Mouse (Mus musculus) macrophage (primary cell): Measurements from ENCODE around the gene Trim26. TPM values are rescaled to one million over a fixed set of nuclear protein-coding genes. Genes with fewer than 3 reads are reported as not detected.

Experiments
- H3K27ac ChIP-seq: fragments of 350-480 bp; formaldehyde crosslinking; 2 replicates; pipeline ENCODE4 v1.9.0; 2021
- H3K36me3 ChIP-seq: fragments of 350-480 bp; formaldehyde crosslinking; 2 replicates; pipeline ENCODE4 v1.9.0; 2021; ENCODE audit errors: inconsistent target
- H3K4me3 ChIP-seq: fragments of 350-480 bp; formaldehyde crosslinking; 2 replicates; pipeline ENCODE4 v1.9.0; 2021; ENCODE audit errors: inconsistent target
- H3K79me2 ChIP-seq: fragments of 350-480 bp; formaldehyde crosslinking; 2 replicates; pipeline ENCODE4 v1.9.0; 2021; ENCODE audit errors: inconsistent target
- WGBS: methylation state at CpG from one replicate; pipeline ENCODE4 v1.1.7; 2026; ENCODE audit warnings: inconsistent platforms; ENCODE audit not compliant: missing documents; 5-methylcytosine and 5-hydroxymethylcytosine counted together
- polyA plus RNA-seq: library from polyadenylated mRNA; stranded (reverse); fragments of 250-400 nt; gene quantifications from 3 replicates; pipeline ENCODE4 v1.2.4, GENCODE M21; 2018; ENCODE audit warnings: inconsistent platforms

Trim26 gene
- polyA plus RNA-seq, 1 experiment from 2014 or later, result 72.2 TPM

DNA sequence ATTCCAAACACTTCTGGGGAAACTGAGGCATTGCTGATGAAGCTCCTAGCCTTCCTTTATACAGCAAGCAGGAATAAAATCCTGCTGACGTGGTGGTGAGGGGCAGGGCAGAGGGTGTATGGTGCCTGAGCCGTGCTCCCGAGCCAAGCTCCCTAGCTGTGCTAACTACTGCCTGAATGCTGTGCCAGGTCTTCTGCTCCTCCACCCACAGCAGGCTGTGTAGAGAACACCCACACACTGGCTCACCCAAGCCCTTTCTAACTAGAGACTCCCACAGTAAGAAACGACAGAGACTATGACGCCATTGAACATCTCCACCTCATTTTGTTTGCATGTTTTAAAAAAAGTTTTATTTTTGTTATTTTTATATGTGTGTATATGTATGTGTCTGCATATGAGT lies 63.1 kb downstream of the Trim26 start:
- Histone ChIP-seq H3K79me2 (no peaks in the 10 kb centered on the region), H3K27ac (no peak overlapping the region), H3K4me3 (no peak overlapping the region), H3K36me3 (no peaks in the 10 kb centered on the region)
- whole genome bisulfite sequencing, result 91% methylated on average over 5 of the region's 5 CpGs

DNA sequence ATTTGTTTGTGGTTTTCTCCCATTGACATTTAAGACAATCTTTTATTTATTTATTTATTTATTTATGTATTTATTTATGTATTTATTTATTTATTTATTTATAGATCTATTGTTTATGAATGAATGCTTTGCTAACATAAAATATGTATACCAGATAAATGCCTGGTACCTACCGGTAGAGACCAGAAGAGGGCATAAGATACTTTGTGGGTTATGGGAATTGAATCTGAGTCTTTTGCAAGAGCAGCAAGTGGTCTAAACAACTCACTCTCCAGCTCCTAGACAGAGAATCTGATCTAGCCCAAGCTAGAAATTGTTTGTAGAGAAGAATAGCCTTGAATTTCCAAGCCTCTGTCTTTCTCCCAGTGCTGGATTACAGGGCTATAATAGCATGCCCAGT lies 63.8 kb downstream of the Trim26 start:
- no peak overlapping the region for H3K4me3 ChIP-seq
- H3K27ac ChIP-seq, result no peak overlapping the region
- no peaks in the 10 kb centered on the region for H3K79me2 ChIP-seq
- 42% methylated on average over 1 of the region's 1 CpGs for WGBS
- H3K36me3 ChIP-seq, result no peaks in the 10 kb centered on the region

DNA sequence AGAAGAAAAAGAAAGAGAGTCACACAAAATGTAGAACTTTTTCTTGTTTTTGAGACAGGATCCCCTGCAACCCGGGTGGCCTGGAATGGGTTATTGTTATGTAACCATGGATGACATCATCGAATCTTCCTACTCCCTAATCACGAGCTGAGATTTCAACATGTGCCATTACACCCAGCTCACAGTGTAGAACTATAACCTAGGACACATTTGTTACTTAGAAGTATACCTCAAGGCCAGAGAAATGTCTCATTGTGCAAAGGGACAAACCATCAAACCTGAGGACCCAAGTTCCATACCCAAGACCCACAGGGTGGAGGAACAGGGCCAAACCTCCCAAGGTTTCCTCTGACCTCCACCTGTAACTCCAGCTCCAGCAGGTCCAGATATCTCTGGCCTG lies 66.7 kb downstream of the Trim26 start:
- no peaks in the 10 kb centered on the region for H3K36me3 ChIP-seq
- H3K79me2 ChIP-seq, result no peaks in the 10 kb centered on the region
- 37% methylated on average over 3 of the region's 3 CpGs for WGBS
- no peak overlapping the region for H3K4me3 ChIP-seq
- H3K27ac ChIP-seq, result no peak overlapping the region

DNA sequence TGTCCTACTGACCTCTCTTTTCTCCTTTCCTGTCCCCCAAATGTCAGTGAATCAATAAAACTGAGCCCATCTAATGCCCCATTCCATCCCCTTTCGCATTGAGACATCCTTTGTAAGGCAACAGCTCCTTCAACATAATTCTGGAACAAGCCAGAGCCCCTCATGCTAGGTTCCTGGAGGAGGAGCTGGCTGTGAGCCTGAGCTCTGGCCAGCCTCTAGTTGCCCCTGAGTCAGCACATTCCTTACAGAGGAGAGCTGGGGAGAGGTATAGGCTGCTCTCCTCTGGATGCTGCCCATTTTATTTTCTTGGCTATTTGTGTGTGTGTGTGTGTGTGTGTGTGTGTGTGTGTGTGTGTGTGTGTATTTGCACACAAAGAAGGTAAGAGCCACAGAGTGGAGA lies 71.3 kb downstream of the Trim26 start:
- Histone ChIP-seq H3K36me3 (no peaks in the 10 kb centered on the region), H3K27ac (no peak overlapping the region), H3K4me3 (no peak overlapping the region), H3K79me2 (no peaks in the 10 kb centered on the region)
- WGBS, result 31% methylated on average over 1 of the region's 1 CpGs

Other genes starting within 250 kb of the Trim26 start
- gene H2-M9, start 194.5 kb upstream of the Trim26 start, polyA plus RNA-seq, result not detected in 3 replicates
- not detected in 3 replicates for gene H2-M1, start 164.9 kb upstream of the Trim26 start, polyA plus RNA-seq
- gene H2-M10.5, start 64.2 kb upstream of the Trim26 start, polyA plus RNA-seq, result not detected in 3 replicates
- gene H2-M10.6, start 25.0 kb upstream of the Trim26 start, polyA plus RNA-seq, result not detected in 3 replicates
- gene Trim15, start 30.1 kb downstream of the Trim26 start, polyA plus RNA-seq, result not detected in 3 replicates
- gene Trim10, start 32.4 kb downstream of the Trim26 start, polyA plus RNA-seq, result not detected in 3 replicates
- gene Trim40, start 53.0 kb downstream of the Trim26 start, polyA plus RNA-seq, result not detected in 3 replicates
- not detected in 3 replicates for gene Trim31, start 61.0 kb downstream of the Trim26 start, polyA plus RNA-seq
- gene Rnf39, start 105.8 kb downstream of the Trim26 start, polyA plus RNA-seq, result not detected in 3 replicates
- gene Ppp1r11, start 114.6 kb downstream of the Trim26 start, polyA plus RNA-seq, result 42.9 to 61.6 TPM (median 57.7 TPM) in 3 replicates
- gene Znrd1, start 121.4 kb downstream of the Trim26 start, polyA plus RNA-seq, result 17.7 to 36.4 TPM (median 32.4 TPM) in 3 replicates
- 5.5 to 12.4 TPM (median 5.9 TPM) in 3 replicates for gene Znrd1as, start 121.5 kb downstream of the Trim26 start, polyA plus RNA-seq
- not detected in 3 replicates for gene 2410137M14Rik, start 144.1 kb downstream of the Trim26 start, polyA plus RNA-seq
- gene H2-M5, start 152.4 kb downstream of the Trim26 start, polyA plus RNA-seq, result not detected in 3 replicates
- gene Zfp57, start 164.0 kb downstream of the Trim26 start, polyA plus RNA-seq, result not detected in 3 replicates
- gene Mog, start 186.3 kb downstream of the Trim26 start, polyA plus RNA-seq, result not detected in 3 replicates
- gene Gabbr1, start 208.8 kb downstream of the Trim26 start, polyA plus RNA-seq, result 0.44 to 0.87 TPM (median 0.59 TPM) in 3 replicates